Mouse (Mus musculus): Measurements from ENCODE around the gene Trpm3.

Gene Trpm3

GRCm38 (mm10) chr19:22308081-22308480 lies 169.2 kb downstream of the Trpm3 start:
- no peak for DNase-seq (ENCODE audit: low spot score)

- DNase-seq (ENCODE audit: low spot score): no peak
Measured at GRCm38 (mm10) chr19:22317306-22317705, 178.5 kb downstream of the Trpm3 start.

GRCm38 (mm10) chr19:22326813-22327212 lies 188.0 kb downstream of the Trpm3 start:
- no peak for DNase-seq (ENCODE audit: low spot score)

- no peak for DNase-seq (ENCODE audit: low spot score)
Measured at GRCm38 (mm10) chr19:22327226-22327625, 188.4 kb downstream of the Trpm3 start.

- DNase-seq (ENCODE audit: low spot score): no peak
Measured at GRCm38 (mm10) chr19:22336278-22336677, 197.4 kb downstream of the Trpm3 start.

GRCm38 (mm10) chr19:22337468-22337867 lies 198.6 kb downstream of the Trpm3 start:
- DNase-seq (ENCODE audit: low spot score): peak; percentile 28

- DNase-seq (ENCODE audit: low spot score): no peak
Measured at GRCm38 (mm10) chr19:22338927-22339326, 200.1 kb downstream of the Trpm3 start.

GRCm38 (mm10) chr19:22354037-22354541 lies 215.2 kb downstream of the Trpm3 start:
- DNase-seq (ENCODE audit: low spot score): no peak

- no peak for DNase-seq (ENCODE audit: low spot score)
Measured at GRCm38 (mm10) chr19:22386890-22387289, 248.0 kb downstream of the Trpm3 start.

- DNase-seq (ENCODE audit: low spot score): no peak
Measured at GRCm38 (mm10) chr19:22394700-22395099, 255.9 kb downstream of the Trpm3 start.

- DNase-seq (ENCODE audit: low spot score): no peak
Measured at GRCm38 (mm10) chr19:22404049-22404448, 265.2 kb downstream of the Trpm3 start.

- no peak for DNase-seq (ENCODE audit: low spot score)
Measured at GRCm38 (mm10) chr19:22418239-22418638, 279.4 kb downstream of the Trpm3 start.

GRCm38 (mm10) chr19:22437207-22437606 lies 298.4 kb downstream of the Trpm3 start:
- DNase-seq (ENCODE audit: low spot score): no peak

GRCm38 (mm10) chr19:22447418-22448339 lies 308.8 kb downstream of the Trpm3 start:
- no peak for DNase-seq (ENCODE audit: low spot score)

GRCm38 (mm10) chr19:22448340-22449288 lies 309.8 kb downstream of the Trpm3 start:
- DNase-seq (ENCODE audit: low spot score): no peak

GRCm38 (mm10) chr19:22451290-22451689 lies 312.4 kb downstream of the Trpm3 start:
- no peak for DNase-seq (ENCODE audit: low spot score)

- no peak for DNase-seq (ENCODE audit: low spot score)
Measured at GRCm38 (mm10) chr19:22456935-22457334, 318.1 kb downstream of the Trpm3 start.

GRCm38 (mm10) chr19:22462043-22462442 lies 323.2 kb downstream of the Trpm3 start:
- no peak for DNase-seq (ENCODE audit: low spot score)

- no peak for DNase-seq (ENCODE audit: low spot score)
Measured at GRCm38 (mm10) chr19:22463506-22463905, 324.7 kb downstream of the Trpm3 start.

GRCm38 (mm10) chr19:22469608-22470007 lies 330.8 kb downstream of the Trpm3 start:
- no peak for DNase-seq (ENCODE audit: low spot score)

- no peak for DNase-seq (ENCODE audit: low spot score)
Measured at GRCm38 (mm10) chr19:22473030-22473712, 334.3 kb downstream of the Trpm3 start.
